Mouse (Mus musculus) cerebellum, postnatal 10 days (tissue): ENCODE measurements around the gene Ermp1.

Experiments used
- DNase-seq, 2 experiments: peaks; one replicate each; pipeline ENCODE4 v3.0.0; 2021; ENCODE audit warnings: mixed read lengths in 2 of 2

Ermp1 gene

GRCm38 (mm10) chr19:29660835-29661764 is 12.9 kb upstream of the Ermp1 start:
- no peak for DNase-seq

- DNase-seq, result no peak
These were observed 11.5 kb upstream of the Ermp1 start for GRCm38 (mm10) chr19:29659705-29660104.

- no peak for DNase-seq
These were observed 10.6 kb upstream of the Ermp1 start for GRCm38 (mm10) chr19:29658836-29659235.

- DNase-seq, result no peak
These were observed 9.3 kb upstream of the Ermp1 start for GRCm38 (mm10) chr19:29657558-29657957.

- DNase-seq, result no peak
These were observed 8.8 kb upstream of the Ermp1 start for GRCm38 (mm10) chr19:29657033-29657432.

GRCm38 (mm10) chr19:29656620-29657019 is 8.4 kb upstream of the Ermp1 start:
- no peak for DNase-seq

GRCm38 (mm10) chr19:29656029-29656428 is 7.8 kb upstream of the Ermp1 start:
- DNase-seq, result no peak

- DNase-seq, result no peak
These were observed 6.9 kb upstream of the Ermp1 start for GRCm38 (mm10) chr19:29655148-29655547.

- no peak for DNase-seq
These were observed 5.6 kb upstream of the Ermp1 start for GRCm38 (mm10) chr19:29653768-29654265.

GRCm38 (mm10) chr19:29649683-29650082 is 1.5 kb upstream of the Ermp1 start:
- DNase-seq, result no peak

GRCm38 (mm10) chr19:29648550-29648914 is 317 bp upstream of the Ermp1 start:
- DNase-seq, result no peak

- peak; percentile 16 to 29 for DNase-seq
These were observed 3.5 kb downstream of the Ermp1 start for GRCm38 (mm10) chr19:29644747-29645146.

GRCm38 (mm10) chr19:29643194-29643922 is 4.9 kb downstream of the Ermp1 start:
- no peak for DNase-seq

- DNase-seq, result no peak
These were observed 6.0 kb downstream of the Ermp1 start for GRCm38 (mm10) chr19:29642211-29642610.

- DNase-seq, result no peak
These were observed 6.7 kb downstream of the Ermp1 start for GRCm38 (mm10) chr19:29641510-29641909.

- no peak for DNase-seq
These were observed 7.2 kb downstream of the Ermp1 start for GRCm38 (mm10) chr19:29641055-29641454.

- DNase-seq, result no peak
These were observed 36.1 kb downstream of the Ermp1 start for GRCm38 (mm10) chr19:29612102-29612501.

GRCm38 (mm10) chr19:29610907-29611306 is 37.3 kb downstream of the Ermp1 start:
- no peak for DNase-seq

- DNase-seq, result no peak
These were observed 40.0 kb downstream of the Ermp1 start for GRCm38 (mm10) chr19:29608212-29608611.

GRCm38 (mm10) chr19:29607521-29607920 is 40.7 kb downstream of the Ermp1 start:
- DNase-seq, result no peak

- no peak for DNase-seq
These were observed 43.6 kb downstream of the Ermp1 start for GRCm38 (mm10) chr19:29604653-29605052.

GRCm38 (mm10) chr19:29603548-29604353 is 44.5 kb downstream of the Ermp1 start:
- DNase-seq, result no peak

- DNase-seq, result no peak
These were observed 49.2 kb downstream of the Ermp1 start for GRCm38 (mm10) chr19:29598981-29599380.
